Mouse (Mus musculus) right cerebral cortex, postnatal 4 days (tissue): ENCODE results near the gene Gm4969.
"Not testable (repeated sequence)": the region's sequence is repeated elsewhere in the genome, so short reads cannot be mapped to it uniquely, and the experiment has no call there.

Source experiments
- DNase-seq: peaks from one replicate; pipeline ENCODE4 v3.0.0-alpha.2; 2022

Gene Gm4969

GRCm38 (mm10) chr7:19118028-19118771, at the start of gene Gm4969:
Gm4969 (minus strand) TSS chr7:19118368.
- peak; percentile 81 for DNase-seq

GRCm38 (mm10) chr7:19166990-19167389, 48.8 kb upstream of the Gm4969 start:
- no peak for DNase-seq

DNA sequence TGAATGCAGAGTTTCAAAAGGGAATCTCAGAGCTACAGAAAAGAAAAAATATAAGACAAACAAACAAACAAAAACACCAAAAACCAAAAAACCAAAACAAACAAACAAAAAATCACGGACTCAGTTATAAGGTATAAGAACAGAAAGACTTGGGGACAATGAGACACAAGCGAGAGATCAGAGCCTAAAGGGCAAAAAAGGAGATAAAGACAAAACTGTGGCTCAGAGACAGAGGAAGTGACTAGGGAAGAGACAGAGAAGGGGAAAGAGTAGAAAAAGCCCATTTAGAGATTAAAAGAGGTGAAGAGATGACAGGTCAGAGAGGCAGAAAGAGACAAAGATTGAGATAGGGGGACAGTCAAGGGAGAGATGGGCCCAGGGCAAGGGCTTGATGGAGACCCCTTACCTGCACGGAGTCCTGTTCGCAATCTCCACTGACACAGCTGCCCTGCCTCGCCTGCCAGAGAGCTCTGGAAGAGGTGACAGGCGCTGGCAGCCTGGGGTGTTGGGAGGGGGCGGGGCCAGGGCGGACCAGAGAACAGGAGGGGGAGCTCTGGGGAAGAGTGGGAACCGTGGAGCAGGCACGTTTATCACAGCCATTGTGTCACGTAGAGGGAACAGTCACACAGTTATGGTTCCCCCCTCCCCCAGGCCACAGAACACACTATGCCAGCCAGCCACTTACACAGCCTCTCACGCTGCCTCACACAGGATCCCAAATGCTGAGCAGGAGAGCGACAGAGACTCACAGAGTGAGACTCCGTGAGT, 47.7 kb upstream of the Gm4969 start, which contains the start of gene Gipr:
Gipr (minus strand) TSS at position 472 of the 768 bp plus-strand sequence.
- DNase-seq, result no peak

DNA sequence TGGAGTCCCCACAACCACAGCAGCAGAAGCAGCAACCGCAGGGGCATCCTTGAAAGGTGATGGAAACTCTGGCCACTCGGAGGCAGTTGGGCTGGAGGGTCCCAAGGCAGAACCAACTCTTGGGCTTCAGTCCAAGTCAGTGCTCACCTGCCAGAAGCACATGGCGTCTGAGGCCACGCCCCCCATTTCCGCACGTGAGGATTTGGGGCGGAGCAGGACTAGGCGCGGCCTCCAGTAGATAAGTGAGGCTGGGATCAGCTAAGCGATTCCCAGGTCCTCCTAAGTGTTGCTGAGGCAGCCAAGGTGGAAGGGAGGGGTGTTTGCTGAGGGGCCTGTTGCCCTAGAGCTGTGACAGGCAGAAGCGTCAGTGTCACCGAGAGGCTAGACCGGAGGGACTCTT, 46.8 kb upstream of the Gm4969 start:
- no peak for DNase-seq

- DNase-seq, result no peak
Measured at GRCm38 (mm10) chr7:19164189-19164588, 46.0 kb upstream of the Gm4969 start.

- no peak for DNase-seq
Measured at GRCm38 (mm10) chr7:19163752-19164151, 45.6 kb upstream of the Gm4969 start.

GRCm38 (mm10) chr7:19162928-19163327, 44.8 kb upstream of the Gm4969 start:
- no peak for DNase-seq

- no peak for DNase-seq
Measured at GRCm38 (mm10) chr7:19160115-19160514, 41.9 kb upstream of the Gm4969 start.

DNA sequence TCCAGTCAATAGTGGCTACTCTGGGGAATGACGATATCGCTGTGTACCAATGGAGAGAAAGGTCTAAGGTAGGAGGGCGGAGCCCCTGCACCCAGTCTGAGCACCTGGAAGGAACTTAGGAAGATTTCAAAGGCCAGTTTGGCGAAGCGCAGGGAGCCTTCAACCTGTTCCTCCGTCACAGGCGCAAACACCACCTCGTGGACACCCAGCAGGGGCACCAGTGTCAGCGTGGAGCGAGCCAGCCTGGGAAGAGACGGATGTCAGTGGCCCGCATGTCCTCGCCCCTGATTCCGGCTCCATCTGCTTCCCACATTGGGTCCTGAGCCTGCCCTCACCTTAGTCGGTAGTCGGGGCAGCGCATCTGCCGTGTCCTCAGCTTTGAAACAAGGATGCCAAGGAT, 41.2 kb upstream of the Gm4969 start:
- DNase-seq, result no peak

DNA sequence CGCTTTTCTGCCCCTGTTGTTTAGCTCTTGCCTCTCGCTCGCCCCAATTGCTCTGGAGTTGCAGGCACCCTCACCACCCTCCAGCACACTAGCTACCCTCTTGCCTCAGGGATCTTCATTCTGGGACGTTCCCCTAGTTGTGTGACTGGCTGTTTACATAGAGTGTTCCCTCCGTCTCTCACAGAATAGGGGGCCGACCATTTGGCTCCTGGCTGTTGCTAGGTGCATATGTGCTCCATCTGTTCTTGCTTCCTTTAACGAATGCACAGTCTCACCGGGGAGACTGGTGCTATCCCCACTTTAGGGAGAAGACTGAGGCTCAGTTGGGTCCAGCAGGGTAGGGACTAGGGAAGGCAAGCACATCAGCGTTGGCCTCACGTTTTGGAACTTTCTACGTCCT, 40.4 kb upstream of the Gm4969 start:
- no peak for DNase-seq

DNA sequence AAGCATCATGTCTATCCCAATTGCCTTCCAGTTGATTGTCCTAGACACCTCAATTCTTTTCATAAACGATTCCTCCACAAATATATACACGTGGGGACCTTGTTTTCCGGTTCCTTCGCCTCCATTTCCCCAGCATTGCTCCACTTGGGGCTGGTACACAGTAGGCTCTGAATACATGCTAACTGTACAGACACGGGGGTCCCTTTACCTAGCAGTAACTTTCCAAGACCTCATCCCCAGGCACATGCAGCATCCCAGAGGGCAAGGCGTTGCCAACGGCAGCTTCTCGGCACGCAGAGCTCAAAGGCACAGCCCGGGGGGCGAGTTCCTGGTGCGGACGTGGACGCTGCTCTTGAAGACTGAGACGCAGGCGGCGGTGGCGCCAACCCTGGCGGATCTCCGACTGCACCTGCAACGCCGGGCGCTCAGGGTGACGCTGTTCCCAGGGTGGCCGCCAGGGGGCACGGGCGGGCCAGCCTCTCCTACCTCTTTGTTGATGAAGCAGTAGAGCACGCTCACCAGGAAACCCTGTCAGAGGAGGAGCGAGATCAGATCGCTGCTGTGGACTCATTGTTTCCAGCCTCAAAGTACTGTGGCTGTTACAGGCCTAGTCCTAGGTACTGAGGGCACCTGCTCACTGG, 39.1 kb upstream of the Gm4969 start:
- DNase-seq, result peak; percentile 95

DNA sequence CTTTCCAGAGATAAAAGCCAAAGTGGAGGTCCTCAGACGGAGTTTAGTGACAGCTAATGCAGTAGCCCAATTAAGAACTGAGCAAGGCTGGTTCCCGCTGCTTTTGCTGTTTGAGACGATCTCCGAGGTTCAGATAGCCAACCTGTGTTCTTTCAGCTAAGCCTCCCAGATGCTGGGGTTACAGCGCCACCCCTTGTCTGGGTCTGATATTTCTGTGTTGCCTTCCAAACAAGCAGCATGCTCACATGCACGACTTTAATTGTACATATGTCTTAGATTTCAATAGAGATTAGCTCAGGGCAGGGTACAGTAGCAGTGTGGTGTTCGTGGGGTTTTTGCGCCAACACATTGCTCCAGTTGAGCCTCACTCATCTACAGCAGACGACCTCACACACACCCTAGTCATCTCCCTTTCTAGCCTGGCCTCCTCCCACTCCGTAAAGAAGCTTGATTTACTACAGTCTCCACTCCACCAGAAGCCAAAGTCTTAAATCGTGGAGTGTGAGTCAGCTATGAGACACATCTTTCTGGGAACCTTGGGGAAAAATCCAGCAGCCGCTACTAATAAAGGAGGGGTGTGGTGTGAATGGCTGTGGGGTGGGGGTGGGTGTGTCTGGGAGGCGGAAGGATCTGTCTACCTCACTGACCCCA, 37.8 kb upstream of the Gm4969 start:
- no peak for DNase-seq

DNA sequence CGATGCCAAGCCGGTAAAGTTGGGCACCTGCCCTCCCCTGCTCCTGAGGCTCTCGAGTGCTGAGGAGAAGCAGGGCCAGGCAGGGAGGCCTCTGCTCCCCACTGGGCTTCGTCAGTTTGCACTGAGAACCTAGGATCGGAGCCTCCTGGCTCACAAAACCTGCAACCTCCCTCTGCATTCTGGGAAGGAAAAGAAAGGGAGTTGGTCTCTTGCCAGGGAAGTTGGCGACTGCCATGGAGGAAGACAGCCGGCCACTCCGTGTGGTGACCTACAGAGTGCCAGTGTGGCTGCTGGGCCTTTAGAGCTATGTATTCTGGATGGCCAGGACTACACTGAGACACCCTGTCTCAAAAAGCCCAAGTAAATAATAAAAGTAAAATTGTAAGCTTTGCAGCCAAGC, 36.6 kb upstream of the Gm4969 start:
- no peak for DNase-seq

DNA sequence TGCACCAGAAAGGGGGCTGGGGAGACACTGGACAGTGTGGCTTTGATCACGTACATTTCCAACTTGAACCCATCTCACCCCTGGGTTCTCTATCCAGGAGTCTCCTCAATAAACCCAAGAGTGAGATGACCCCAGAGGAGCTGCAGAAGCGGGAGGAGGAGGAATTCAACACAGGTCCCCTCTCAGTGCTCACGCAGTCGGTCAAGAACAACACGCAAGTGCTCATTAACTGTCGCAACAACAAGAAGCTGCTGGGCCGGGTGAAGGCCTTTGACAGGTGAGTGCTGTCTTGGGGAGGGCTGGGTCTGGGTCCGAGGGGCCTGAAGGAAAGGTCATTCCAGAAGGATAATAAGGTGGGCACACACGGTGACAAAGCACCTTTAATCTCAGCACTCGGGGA, 33.0 kb upstream of the Gm4969 start:
- DNase-seq, result not testable (repeated sequence)

- peak; percentile 99 for DNase-seq
Measured at GRCm38 (mm10) chr7:19149626-19150025, 31.5 kb upstream of the Gm4969 start, which contains the start of gene Snrpd2. Snrpd2 (plus strand) TSS chr7:19149722.

- DNase-seq, result peak; percentile 92
Measured at GRCm38 (mm10) chr7:19148875-19149541, 30.8 kb upstream of the Gm4969 start, which contains the start of gene Qpctl. Qpctl (minus strand) TSS chr7:19149291.

DNA sequence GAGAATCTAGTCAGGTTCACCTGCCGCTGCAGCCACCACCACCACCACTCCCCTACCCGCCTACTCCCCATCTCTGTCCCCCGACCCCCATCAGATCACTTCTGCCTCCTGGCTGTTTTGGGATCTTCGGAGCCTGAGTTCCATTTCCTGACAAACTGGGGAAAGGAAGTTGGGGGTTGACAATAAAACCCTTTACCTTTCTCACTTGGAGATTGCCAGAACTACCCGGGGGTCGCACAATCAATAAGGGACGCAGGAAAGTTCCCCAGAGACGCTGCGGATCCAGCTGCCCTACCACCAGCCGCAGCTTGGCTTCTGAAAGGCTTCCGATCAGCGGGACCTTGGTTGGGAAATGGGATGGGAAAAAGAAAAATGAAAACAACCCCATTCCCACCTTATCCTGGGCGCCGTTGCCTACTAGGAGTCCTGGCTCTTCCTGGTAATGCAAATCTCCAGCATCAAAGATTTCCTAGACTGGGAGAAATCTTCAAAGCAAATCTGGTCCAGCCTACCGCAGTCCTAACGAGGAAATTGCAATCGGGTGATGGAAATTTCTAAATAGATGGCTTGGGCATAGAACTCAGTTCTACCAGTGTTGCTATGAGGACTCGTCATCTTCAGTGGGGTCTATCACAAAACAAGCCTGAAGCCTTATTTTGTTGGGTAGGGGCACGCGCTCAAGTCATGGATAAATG, 30.2 kb upstream of the Gm4969 start:
- no peak for DNase-seq

- no peak for DNase-seq
Measured at GRCm38 (mm10) chr7:19147497-19148045, 29.4 kb upstream of the Gm4969 start.

DNA sequence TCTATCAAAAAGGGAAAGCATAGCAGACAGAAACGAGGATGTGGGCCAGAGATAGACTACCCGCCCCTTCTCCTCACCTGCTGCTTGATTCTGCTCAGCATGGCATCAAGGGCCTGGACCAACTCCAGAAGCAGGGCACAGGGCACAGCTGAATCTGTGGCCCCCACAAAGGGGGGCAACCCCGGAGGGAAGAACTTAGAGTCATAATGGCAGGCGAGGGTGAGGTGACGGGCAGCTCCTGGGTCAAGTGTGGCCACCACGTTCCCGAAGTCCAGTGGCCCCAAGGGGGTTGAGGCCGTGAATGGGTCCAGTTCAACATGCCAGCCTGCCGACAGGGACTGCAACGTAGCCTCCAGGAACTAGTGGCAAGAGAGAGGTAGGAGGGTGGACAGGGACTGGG, 28.6 kb upstream of the Gm4969 start:
- no peak for DNase-seq

- DNase-seq, result peak; percentile 79
Measured at GRCm38 (mm10) chr7:19137380-19137779, 19.2 kb upstream of the Gm4969 start.

DNA sequence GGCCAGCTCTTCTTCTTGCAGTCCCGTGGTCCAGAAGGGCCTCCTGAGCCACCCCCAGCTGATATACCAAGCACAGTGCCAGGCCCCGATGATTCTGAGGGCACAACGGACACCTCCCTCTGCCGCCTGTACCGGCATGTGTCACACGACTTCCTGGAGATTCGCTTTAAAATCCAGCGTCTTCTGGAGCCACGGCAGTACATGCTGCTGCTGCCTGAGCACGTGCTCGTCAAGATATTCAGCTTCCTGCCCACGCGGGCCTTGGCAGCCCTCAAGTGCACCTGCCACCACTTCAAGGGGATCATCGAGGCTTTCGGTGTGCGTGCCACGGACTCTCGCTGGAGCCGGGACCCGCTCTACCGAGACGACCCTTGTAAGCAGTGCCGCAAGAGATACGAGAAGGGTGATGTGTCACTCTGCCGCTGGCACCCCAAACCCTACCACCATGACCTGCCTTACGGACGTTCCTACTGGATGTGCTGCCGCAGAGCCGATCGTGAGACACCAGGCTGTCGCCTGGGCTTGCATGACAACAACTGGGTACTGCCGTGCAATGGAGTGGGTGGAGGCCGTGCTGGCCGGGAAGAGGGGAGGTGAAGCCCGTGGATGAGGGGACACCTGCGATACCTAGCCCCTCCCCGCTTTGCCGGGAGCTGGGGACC, 18.6 kb upstream of the Gm4969 start:
- no peak for DNase-seq
